Mouse (Mus musculus) sigmoid colon, adult 10 weeks (tissue): ENCODE measurements around the gene Defb18. TPM values are rescaled to one million over a fixed set of nuclear protein-coding genes. Genes with fewer than 3 reads are reported as not detected.

Experiments
- polyA plus RNA-seq: library from polyadenylated mRNA; stranded (reverse); fragments of 350-450 nt; fragmentation: Illumina TruSeq; extraction: RNeasy Lipid Tissue Mini Kit (QIAGEN cat#74804); gene quantifications from one replicate; pipeline ENCODE4 v1.2.3, GENCODE M21; 2014; ENCODE audit warnings: low read depth, low replicate concordance

Gene Defb18
- polyA plus RNA-seq: not detected

GRCm38 (mm10) chr1:18237343-18237742 is at the start of gene Defb18:
Gene Defb18, minus strand, starts transcription at chr1:18237443.

DNA sequence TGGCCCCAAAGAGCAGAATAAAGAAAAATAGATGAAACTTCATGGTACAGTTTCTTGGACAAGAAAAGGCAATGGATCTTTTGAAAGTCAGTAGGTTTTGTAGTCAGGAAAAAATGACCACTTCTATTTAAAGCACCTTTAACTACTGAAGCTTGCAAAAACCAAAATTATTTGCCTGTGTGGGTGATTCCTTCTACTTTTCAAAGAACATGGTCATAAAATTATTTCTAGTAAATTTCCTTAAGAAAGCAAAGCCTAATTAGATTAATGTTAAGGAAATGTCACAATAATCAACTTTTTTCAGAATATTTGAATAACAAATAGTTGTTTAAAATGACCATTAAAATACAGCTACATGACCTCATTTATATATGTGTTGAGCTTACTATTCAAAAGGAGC is 27.8 kb upstream of the Defb18 start, which contains the start of gene Defb41:
TSS of gene Defb41 (minus strand) at position 101 of the 400 bp plus-strand sequence.

Other genes with a start within 250 kb of the Defb18 start
- not detected for gene Crisp4, start 91.5 kb downstream of the Defb18 start, polyA plus RNA-seq
- not detected for gene Defb41, start 27.7 kb upstream of the Defb18 start, polyA plus RNA-seq